Mouse (Mus musculus) stomach, postnatal 0 days (tissue): Measurements from ENCODE around the gene Rpusd1.

Experiments
- CTCF ChIP-seq: IDR thresholded peaks from 2 replicates; pipeline ENCODE4 v1.5.1; 2016; ENCODE audit warnings: antibody characterized with exemption, low read depth, mild to moderate bottlenecking, moderate library complexity
- EP300 ChIP-seq: optimal IDR thresholded peaks from 2 replicates; pipeline ENCODE3; 2016; ENCODE audit warnings: antibody characterized with exemption

GRCm38 (mm10) chr17:25738861-25739260 is 11.4 kb downstream of the Rpusd1 start:
- no peak for TF ChIP-seq CTCF
- no peak for TF ChIP-seq EP300
